ENCODE assay signal across 9 mouse cellular contexts in genomic region chr11:81449271-81449705, GRCm38 (mm10).
DNase-seq lines count a peak whose midpoint lies in the region; ATAC-seq and TF ChIP-seq lines count a peak whose summit lies in the region.
"Had no signal": no experiment of that assay in that cellular context is flagged by ENCODE, and none has a peak within 500 bp of the region (broad histone marks: within the 10 kb centered on the region; RNA-seq: fewer than 3 reads in every experiment).

No protein-coding gene starts in this region.

- H3K27ac ChIP-seq in heart, embryonic 14.5 days (replicated peaks in 1 of 2; ENCODE audit: control insufficient read depth in 1 of 2, insufficient read depth in 1 of 2, low read depth in 2 of 2, low read length in 2 of 2): peak overlapping the region in 1 of 2 experiments; percentile 55; a peak in 2 of 4 replicates
- H3K27ac ChIP-seq in heart, embryonic 11.5 days (ENCODE audit: low read depth, low read length): no peak overlapping the region
- no peak overlapping the region for H3K27ac ChIP-seq in limb, embryonic 14.5 days (replicated peaks; ENCODE audit: low read depth, low read length)

- no peaks in the 10 kb centered on the region for H3K27me3 ChIP-seq in heart, embryonic 14.5 days (ENCODE audit: control insufficient read depth, insufficient read depth, low read length)
- no peaks in the 10 kb centered on the region; the same call in 1 of the 2 replicates for H3K27me3 ChIP-seq in heart, embryonic 11.5 days (ENCODE audit: control insufficient read depth, insufficient read depth, low read length)
- no peaks in the 10 kb centered on the region for H3K27me3 ChIP-seq in limb, embryonic 14.5 days (ENCODE audit: control insufficient read depth, insufficient read depth, low read length)

- 11% methylated on average over 3 of the region's 3 CpGs for WGBS in heart, embryonic 14.5 days
- 19% methylated on average over 3 of the region's 3 CpGs for WGBS in heart, embryonic 11.5 days (ENCODE audit: insufficient replicate concordance)
- WGBS in limb, embryonic 14.5 days: 8% methylated on average over 2 of the region's 3 CpGs

- no peak overlapping the region for H3K4me3 ChIP-seq in heart, embryonic 14.5 days (ENCODE audit: control insufficient read depth in 1 of 2, insufficient read depth in 1 of 2, low read depth in 1 of 2, low read length in 2 of 2)
- no peak overlapping the region for H3K4me3 ChIP-seq in heart, embryonic 11.5 days (ENCODE audit: low read depth, low read length)
- no peak overlapping the region for H3K4me3 ChIP-seq in limb, embryonic 14.5 days (replicated peaks; ENCODE audit: low read length)

- H3K36me3 ChIP-seq in heart, embryonic 14.5 days (ENCODE audit: control insufficient read depth, insufficient read depth, low read length): no peaks in the 10 kb centered on the region
- no peaks in the 10 kb centered on the region for H3K36me3 ChIP-seq in heart, embryonic 11.5 days (ENCODE audit: control insufficient read depth, insufficient read depth, low read length)
- no peaks in the 10 kb centered on the region for H3K36me3 ChIP-seq in limb, embryonic 14.5 days (ENCODE audit: control insufficient read depth, insufficient read depth, low read length)

- H3K9me3 ChIP-seq in heart, embryonic 14.5 days (ENCODE audit: control insufficient read depth, low read length): no peaks in the 10 kb centered on the region
- H3K9me3 ChIP-seq in heart, embryonic 11.5 days (replicated peaks; ENCODE audit: control insufficient read depth, low read length): no peaks in the 10 kb centered on the region
- H3K9me3 ChIP-seq in limb, embryonic 14.5 days (ENCODE audit: control insufficient read depth, low read length): no peaks in the 10 kb centered on the region

- peaks cover 5 to 18% of the 10 kb centered on the region in 2 experiments; a peak in 2 of 4 replicates for H3K4me1 ChIP-seq in heart, embryonic 14.5 days (ENCODE audit: control insufficient read depth in 2 of 2, insufficient read depth in 2 of 2, low read length in 2 of 2)
- H3K4me1 ChIP-seq in heart, embryonic 11.5 days (ENCODE audit: control insufficient read depth, insufficient read depth, low read length): peaks cover 3% of the 10 kb centered on the region
- H3K4me1 ChIP-seq in limb, embryonic 14.5 days (ENCODE audit: control insufficient read depth, insufficient read depth, low read length): peaks cover 21% of the 10 kb centered on the region

- no peak for TF ChIP-seq POLR2A in limb, embryonic 14.5 days (IDR thresholded peaks at IDR 0.05; ENCODE audit: borderline replicate concordance, extremely low read depth, insufficient read depth, insufficient read length)

- no peak overlapping the region for H3K9ac ChIP-seq in heart, embryonic 14.5 days (ENCODE audit: low read length)
- no peak overlapping the region for H3K9ac ChIP-seq in heart, embryonic 11.5 days (ENCODE audit: low read depth, low read length)
- H3K9ac ChIP-seq in limb, embryonic 14.5 days (ENCODE audit: low read depth, low read length, severe bottlenecking): no peak overlapping the region

- DNase-seq in embryo, embryonic 10 days (ENCODE audit: low spot score): peak; percentile 36
- DNase-seq in forelimb bud, embryonic 11.5 days (ENCODE audit: low read depth, low spot score): peak; percentile 73
- DNase-seq in limb, embryonic 14.5 days (ENCODE audit: low spot score): peak; percentile 68
- DNase-seq in testis, postnatal 10 days (ENCODE audit: low spot score): no peak
- DNase-seq in gastrocnemius, postnatal 10 days: no peak
- DNase-seq in spleen, postnatal 36 days (ENCODE audit: low spot score in 2 of 2): no peak
- DNase-seq: adrenal gland, adult 2 months had no signal

- 0 out of 2 replicates have a peak, but pooled peaks have one; percentile 26 for ATAC-seq in heart, embryonic 14.5 days (ENCODE audit: insufficient number of reproducible peaks, insufficient read depth, low FRiP score, low read depth)
- no peak for ATAC-seq in heart, embryonic 11.5 days (replicated peaks; ENCODE audit: insufficient number of reproducible peaks, low FRiP score, low TSS enrichment)
- peak; percentile 77 for ATAC-seq in limb, embryonic 14.5 days (ENCODE audit: low FRiP score, low read depth)

- H3K4me2 ChIP-seq in heart, embryonic 14.5 days (ENCODE audit: low read length): peak overlapping the region; percentile 16; the same call in 1 of the 2 replicates
- H3K4me2 ChIP-seq in heart, embryonic 11.5 days: no peak overlapping the region
- H3K4me2 ChIP-seq in limb, embryonic 14.5 days (replicated peaks; ENCODE audit: low read depth, low read length, severe bottlenecking): no peak overlapping the region

Comparison
In these comparisons a context has a peak if more than half of its experiments do, and no peak if none do; other contexts are left out.
1. DNase-seq: peak in embryo, embryonic 10 days (single experiment), forelimb bud, embryonic 11.5 days (single experiment) and limb, embryonic 14.5 days (single experiment); none in testis, postnatal 10 days (single experiment), gastrocnemius, postnatal 10 days (single experiment) and spleen, postnatal 36 days (0 of 2).